Mouse (Mus musculus): ENCODE data around the gene Coq7.

- TF ChIP-seq CTCF (IDR thresholded peaks at IDR 0.05; ENCODE audit: borderline replicate concordance, control insufficient read depth, extremely low read depth, insufficient read depth, low read length, poor library complexity) (no peak), POLR2A (IDR thresholded peaks at IDR 0.05; ENCODE audit: control insufficient read depth, extremely low read depth, insufficient read depth, low read length, poor library complexity) (no peak)
Observed at GRCm38 (mm10) chr7:118554290-118554689, 21.1 kb upstream of the Coq7 start.
